Mouse (Mus musculus): ENCODE measurements around the gene Zfp646. TPM values are rescaled to one million over a fixed set of nuclear protein-coding genes. Genes with fewer than 3 reads are reported as not detected.
A peak's percentile ranks its signal among the peaks of the same experiment; 100 is the strongest.

Zfp646 gene
- total and polyA plus RNA-seq, 3 experiments, result 36.7 to 58.5 (median 45.0) TPM

GRCm38 (mm10) chr7:127907939-127908338, 31.9 kb downstream of the Zfp646 start:
- Histone ChIP-seq H3K27me3 (ENCODE audit: insufficient read depth, low read length) (no peaks in the 10 kb centered on the region), H3K9me3 (replicated peaks) (no peaks in the 10 kb centered on the region), H3K36me3 (replicated peaks) (peaks cover 62% of the 10 kb centered on the region), H3K4me3 (ENCODE audit: low read depth, low read length) (no peak overlapping the region), H3K4me1 (ENCODE audit: insufficient read depth, low read depth, low read length) (peaks cover 35% of the 10 kb centered on the region)
- DNase-seq (ENCODE audit: low spot score) (no peak), ATAC-seq (ENCODE audit: extremely low read depth, insufficient number of reproducible peaks, low FRiP score, poor library complexity, severe bottlenecking) (no peak)
- TF ChIP-seq GATA1 (IDR thresholded peaks at IDR 0.05; ENCODE audit: borderline replicate concordance, low read length) (no peak), TAL1 (conservative IDR thresholded peaks at IDR 0.05; ENCODE audit: low read depth, low read length) (no peak), POLR2AphosphoS5 (IDR thresholded peaks at IDR 0.05; ENCODE audit: insufficient replicate concordance, low read depth, low read length) (no peak), CTCF (IDR thresholded peaks at IDR 0.05; ENCODE audit: low read depth, low read length) (no peak), GATA2 (IDR thresholded peaks at IDR 0.05; ENCODE audit: borderline replicate concordance, low read depth, low read length) (no peak)

GRCm38 (mm10) chr7:127908656-127909055, 32.6 kb downstream of the Zfp646 start:
- H3K4me3 ChIP-seq (ENCODE audit: low read depth, low read length), result no peak overlapping the region
- H3K9me3 ChIP-seq (replicated peaks), result no peaks in the 10 kb centered on the region
- no peak for TF ChIP-seq GATA1 (IDR thresholded peaks at IDR 0.05; ENCODE audit: borderline replicate concordance, low read length)
- no peak for TF ChIP-seq GATA2 (IDR thresholded peaks at IDR 0.05; ENCODE audit: borderline replicate concordance, low read depth, low read length)
- no peak for TF ChIP-seq POLR2AphosphoS5 (IDR thresholded peaks at IDR 0.05; ENCODE audit: insufficient replicate concordance, low read depth, low read length)
- no peak for TF ChIP-seq TAL1 (conservative IDR thresholded peaks at IDR 0.05; ENCODE audit: low read depth, low read length)
- no peak for TF ChIP-seq CTCF (IDR thresholded peaks at IDR 0.05; ENCODE audit: low read depth, low read length)
- no peak for ATAC-seq (ENCODE audit: extremely low read depth, insufficient number of reproducible peaks, low FRiP score, poor library complexity, severe bottlenecking)
- DNase-seq (ENCODE audit: low spot score), result no peak
- H3K36me3 ChIP-seq (replicated peaks), result peaks cover 62% of the 10 kb centered on the region
- H3K4me1 ChIP-seq (ENCODE audit: insufficient read depth, low read depth, low read length), result peaks cover 41% of the 10 kb centered on the region
- no peaks in the 10 kb centered on the region for H3K27me3 ChIP-seq (ENCODE audit: insufficient read depth, low read length)

DNA sequence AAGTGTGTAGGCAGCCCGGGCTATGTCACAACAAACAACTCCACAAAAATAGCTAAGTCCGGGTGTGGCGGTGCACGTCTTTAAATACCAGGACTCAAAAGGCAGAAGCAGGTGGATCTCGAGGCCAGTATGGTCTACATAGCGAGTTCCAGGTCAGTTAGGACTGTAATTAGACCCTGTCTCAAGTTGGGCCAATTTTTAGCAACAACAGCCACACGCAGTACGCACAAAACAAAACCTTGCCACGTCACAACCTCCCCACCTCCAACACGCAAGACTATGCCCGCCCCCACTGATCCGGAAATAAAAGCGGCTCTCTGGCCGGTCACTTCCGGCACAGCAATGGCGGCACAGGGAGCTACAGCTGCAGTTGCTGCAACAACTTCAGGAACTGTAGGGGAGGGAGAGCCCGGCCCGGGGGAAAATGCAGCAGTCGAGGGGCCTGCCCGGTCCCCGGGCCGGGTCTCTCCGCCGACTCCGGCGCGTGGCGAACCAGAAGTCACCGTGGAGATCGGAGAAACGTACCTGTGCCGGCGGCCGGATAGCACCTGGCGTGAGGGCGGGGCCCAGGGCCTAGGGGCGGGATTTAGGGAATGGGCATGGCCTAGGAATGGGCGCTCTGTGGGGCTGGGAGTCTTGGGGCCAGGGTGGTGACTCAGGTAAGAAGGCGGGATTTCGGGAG, 36.3 kb downstream of the Zfp646 start, which contains the start of gene Kat8:
Gene Kat8, plus strand, starts transcription at position 327 of the 682 bp plus-strand sequence.
- Histone ChIP-seq H3K36me3 (replicated peaks) (peaks cover 63% of the 10 kb centered on the region), H3K4me3 (ENCODE audit: low read depth, low read length) (peak within 1 kb of the TSS; percentile 87), H3K4me1 (ENCODE audit: insufficient read depth, low read depth, low read length) (peaks cover 21% of the 10 kb centered on the region), H3K9me3 (replicated peaks) (no peaks in the 10 kb centered on the region), H3K27me3 (ENCODE audit: insufficient read depth, low read length) (no peaks in the 10 kb centered on the region)
- TF ChIP-seq CTCF (IDR thresholded peaks at IDR 0.05; ENCODE audit: low read depth, low read length) (no peak), TAL1 (conservative IDR thresholded peaks at IDR 0.05; ENCODE audit: low read depth, low read length) (no peak), GATA1 (IDR thresholded peaks at IDR 0.05; ENCODE audit: borderline replicate concordance, low read length) (no peak), GATA2 (IDR thresholded peaks at IDR 0.05; ENCODE audit: borderline replicate concordance, low read depth, low read length) (no peak), POLR2AphosphoS5 (IDR thresholded peaks at IDR 0.05; ENCODE audit: insufficient replicate concordance, low read depth, low read length) (no peak)
- ATAC-seq (ENCODE audit: extremely low read depth, insufficient number of reproducible peaks, low FRiP score, poor library complexity, severe bottlenecking), result peak; percentile 86
- DNase-seq (ENCODE audit: low spot score), result peak; percentile 83

DNA sequence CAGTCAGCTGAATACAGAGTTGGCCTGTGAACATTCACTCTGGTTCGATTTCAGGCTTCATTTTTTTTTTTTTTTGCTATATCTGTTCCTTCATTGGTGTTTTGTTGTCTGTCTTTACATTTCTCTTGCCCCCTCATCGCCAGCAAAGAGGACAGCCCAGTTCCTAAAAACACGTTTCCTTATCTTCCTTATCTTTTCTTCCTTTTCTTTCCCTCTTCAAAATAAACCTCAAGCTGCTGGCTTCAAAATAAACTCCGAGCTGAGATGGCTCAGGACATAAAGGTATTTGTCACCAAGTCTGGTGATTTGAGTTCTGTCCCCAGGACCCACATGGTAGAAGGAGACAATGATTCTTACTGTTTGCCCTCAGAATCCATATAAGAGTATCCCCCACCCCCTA, 36.9 kb downstream of the Zfp646 start:
- DNase-seq (ENCODE audit: low spot score), result no peak
- Histone ChIP-seq H3K4me3 (ENCODE audit: low read depth, low read length) (peak overlapping the region; percentile 87), H3K4me1 (ENCODE audit: insufficient read depth, low read depth, low read length) (peaks cover 23% of the 10 kb centered on the region), H3K36me3 (replicated peaks) (peaks cover 63% of the 10 kb centered on the region), H3K27me3 (ENCODE audit: insufficient read depth, low read length) (no peaks in the 10 kb centered on the region), H3K9me3 (replicated peaks) (no peaks in the 10 kb centered on the region)
- ATAC-seq (ENCODE audit: extremely low read depth, insufficient number of reproducible peaks, low FRiP score, poor library complexity, severe bottlenecking), result no peak
- TF ChIP-seq TAL1 (conservative IDR thresholded peaks at IDR 0.05; ENCODE audit: low read depth, low read length) (no peak), GATA1 (IDR thresholded peaks at IDR 0.05; ENCODE audit: borderline replicate concordance, low read length) (no peak), POLR2AphosphoS5 (IDR thresholded peaks at IDR 0.05; ENCODE audit: insufficient replicate concordance, low read depth, low read length) (no peak), CTCF (IDR thresholded peaks at IDR 0.05; ENCODE audit: low read depth, low read length) (no peak), GATA2 (IDR thresholded peaks at IDR 0.05; ENCODE audit: borderline replicate concordance, low read depth, low read length) (no peak)

DNA sequence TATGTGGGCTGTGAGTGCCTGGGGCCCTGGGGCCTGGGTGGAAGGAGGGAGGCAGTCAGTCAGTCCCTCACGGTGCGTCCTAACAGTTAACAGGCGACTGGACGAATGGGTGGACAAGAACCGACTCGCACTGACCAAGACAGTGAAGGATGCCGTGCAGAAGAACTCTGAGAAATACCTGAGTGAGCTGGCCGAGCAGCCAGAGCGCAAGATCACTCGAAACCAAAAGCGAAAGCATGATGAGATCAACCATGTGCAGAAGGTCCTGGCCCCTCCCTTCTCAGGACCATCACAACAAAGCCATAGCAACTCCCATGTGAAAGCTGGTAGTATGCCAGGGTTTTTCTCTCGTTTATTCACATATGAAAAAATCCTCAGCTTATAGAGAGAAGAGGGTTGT, 39.3 kb downstream of the Zfp646 start:
- TF ChIP-seq TAL1 (conservative IDR thresholded peaks at IDR 0.05; ENCODE audit: low read depth, low read length) (no peak), POLR2AphosphoS5 (IDR thresholded peaks at IDR 0.05; ENCODE audit: insufficient replicate concordance, low read depth, low read length) (no peak), CTCF (IDR thresholded peaks at IDR 0.05; ENCODE audit: low read depth, low read length) (no peak), GATA1 (IDR thresholded peaks at IDR 0.05; ENCODE audit: borderline replicate concordance, low read length) (no peak), GATA2 (IDR thresholded peaks at IDR 0.05; ENCODE audit: borderline replicate concordance, low read depth, low read length) (no peak)
- DNase-seq (ENCODE audit: low spot score) (no peak), ATAC-seq (ENCODE audit: extremely low read depth, insufficient number of reproducible peaks, low FRiP score, poor library complexity, severe bottlenecking) (no peak)
- Histone ChIP-seq H3K27me3 (ENCODE audit: insufficient read depth, low read length) (no peaks in the 10 kb centered on the region), H3K4me1 (ENCODE audit: insufficient read depth, low read depth, low read length) (peaks cover 24% of the 10 kb centered on the region), H3K9me3 (replicated peaks) (no peaks in the 10 kb centered on the region), H3K4me3 (ENCODE audit: low read depth, low read length) (no peak overlapping the region), H3K36me3 (replicated peaks) (peaks cover 63% of the 10 kb centered on the region)

DNA sequence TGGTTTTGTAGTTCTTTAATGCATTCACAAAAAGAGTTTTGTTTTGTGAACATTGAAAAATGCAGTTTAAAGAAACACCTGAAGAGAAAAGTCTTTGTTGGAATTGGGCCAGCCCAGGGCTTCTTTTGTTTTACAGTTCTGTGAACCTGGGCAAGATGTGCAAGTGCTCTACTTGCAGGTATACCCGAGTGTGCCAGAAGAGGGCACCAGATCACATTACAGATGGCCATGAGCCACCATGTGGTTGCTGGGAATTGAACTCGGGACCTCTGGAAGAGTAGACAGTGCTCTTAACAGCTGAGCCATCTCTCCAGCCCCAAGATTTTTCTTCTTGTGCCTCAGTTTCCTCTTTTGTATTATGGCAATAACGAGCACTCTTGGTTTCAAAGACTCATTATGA, 42.2 kb downstream of the Zfp646 start:
- no peak overlapping the region for H3K4me3 ChIP-seq (ENCODE audit: low read depth, low read length)
- DNase-seq (ENCODE audit: low spot score) (no peak), ATAC-seq (ENCODE audit: extremely low read depth, insufficient number of reproducible peaks, low FRiP score, poor library complexity, severe bottlenecking) (no peak)
- no peaks in the 10 kb centered on the region for H3K27me3 ChIP-seq (ENCODE audit: insufficient read depth, low read length)
- H3K36me3 ChIP-seq (replicated peaks), result peaks cover 84% of the 10 kb centered on the region
- no peaks in the 10 kb centered on the region for H3K9me3 ChIP-seq (replicated peaks)
- TF ChIP-seq GATA1 (IDR thresholded peaks at IDR 0.05; ENCODE audit: borderline replicate concordance, low read length) (no peak), POLR2AphosphoS5 (IDR thresholded peaks at IDR 0.05; ENCODE audit: insufficient replicate concordance, low read depth, low read length) (no peak), CTCF (IDR thresholded peaks at IDR 0.05; ENCODE audit: low read depth, low read length) (peak; percentile 42; the same call in 1 of the 2 replicates)
- peaks cover 27% of the 10 kb centered on the region for H3K4me1 ChIP-seq (ENCODE audit: insufficient read depth, low read depth, low read length)

Measured in G1E (cell line).